Mouse (Mus musculus) midbrain, embryonic 16.5 days (tissue): ENCODE data around the gene Ttc29. TPM values are rescaled to one million over a fixed set of nuclear protein-coding genes. Genes with fewer than 3 reads are reported as not detected.

ENCODE experiments used
- ATAC-seq: fragments of 200-750 bp; cut with Nextera tagmentation; 2 replicates; pipeline ENCODE4 v1.8.0; 2017; ENCODE audit warnings: moderate TSS enrichment
- H3K27ac ChIP-seq: fragments of 300-500 bp; sonication (generic); 2 replicates; pipeline ENCODE4 v1.5.1; 2014; ENCODE audit warnings: mild to moderate bottlenecking, low read length, mixed read lengths
- H3K27me3 ChIP-seq: fragments of 300-500 bp; sonication (generic); 2 replicates; pipeline ENCODE4 v1.6.1; 2014; ENCODE audit warnings: low read depth, low read length, mixed read lengths; ENCODE audit not compliant: control insufficient read depth, insufficient read depth
- H3K36me3 ChIP-seq: fragments of 300-500 bp; sonication (generic); 2 replicates; pipeline ENCODE4 v1.6.1; 2014; ENCODE audit warnings: mild to moderate bottlenecking, low read length, moderate library complexity, mixed read lengths; ENCODE audit not compliant: control insufficient read depth, insufficient read depth
- H3K4me1 ChIP-seq: fragments of 300-500 bp; sonication (generic); 2 replicates; pipeline ENCODE4 v1.6.1; 2014; ENCODE audit warnings: mild to moderate bottlenecking, low read length, mixed read lengths; ENCODE audit not compliant: control insufficient read depth, insufficient read depth
- H3K4me2 ChIP-seq: fragments of 300-500 bp; sonication (generic); 2 replicates; pipeline ENCODE4 v1.6.1; 2014; ENCODE audit warnings: mild to moderate bottlenecking, low read length, mixed read lengths
- H3K4me3 ChIP-seq: fragments of 300-500 bp; sonication (generic); 2 replicates; pipeline ENCODE4 v1.5.1; 2014; ENCODE audit warnings: low read depth, mild to moderate bottlenecking, low read length, moderate library complexity, mixed read lengths
- H3K9ac ChIP-seq: fragments of 300-500 bp; sonication (generic); 2 replicates; pipeline ENCODE4 v1.6.1; 2014; ENCODE audit warnings: low read depth, low read length, mixed read lengths
- H3K9me3 ChIP-seq: fragments of 300-500 bp; sonication (generic); replicated peaks from 2 replicates; pipeline ENCODE4 v1.6.1; 2014; ENCODE audit warnings: mild to moderate bottlenecking, low read length, mixed read lengths; ENCODE audit not compliant: control insufficient read depth, poor library complexity, severe bottlenecking
- WGBS: fragments of 180-500 bp; shearing (Covaris S2); extraction: QIAGEN DNeasy Blood & Tissue Kit; methylation state at CpG from one replicate; pipeline ENCODE4 v1.1.7; 2014; 5-methylcytosine and 5-hydroxymethylcytosine counted together
- polyA plus RNA-seq: library from polyadenylated mRNA; unstranded; fragments of >200 nt; fragmentation: Nextera tagmentation; extraction: Ambion mirVana; gene quantifications from 2 replicates; pipeline ENCODE4 v1.2.1, GENCODE M21; 2015

Ttc29 gene
- polyA plus RNA-seq, 1 experiment from 2014 or later: 1.2 TPM

- H3K27ac ChIP-seq: no peak overlapping the region
- no peak overlapping the region for H3K4me3 ChIP-seq
- WGBS: 3% methylated on average over 7 of the region's 7 CpGs
- H3K36me3 ChIP-seq: no peaks in the 10 kb centered on the region
- H3K27me3 ChIP-seq: no peaks in the 10 kb centered on the region
- peaks cover 12% of the 10 kb centered on the region for H3K4me1 ChIP-seq
- peak; percentile 60 for ATAC-seq
- H3K9ac ChIP-seq: no peak overlapping the region
- no peaks in the 10 kb centered on the region for H3K9me3 ChIP-seq
- H3K4me2 ChIP-seq: no peak overlapping the region
Measured at GRCm38 (mm10) chr8:78267894-78268411, 54.9 kb downstream of the Ttc29 start.

- Histone ChIP-seq H3K4me3 (no peak overlapping the region), H3K9me3 (no peaks in the 10 kb centered on the region), H3K36me3 (no peaks in the 10 kb centered on the region), H3K9ac (no peak overlapping the region), H3K4me1 (peaks cover 12% of the 10 kb centered on the region), H3K27ac (no peak overlapping the region), H3K27me3 (no peaks in the 10 kb centered on the region), H3K4me2 (no peak overlapping the region)
- ATAC-seq: no peak
- 79% methylated on average over 10 of the region's 10 CpGs for WGBS
Measured at GRCm38 (mm10) chr8:78269281-78269680, 56.2 kb downstream of the Ttc29 start.

GRCm38 (mm10) chr8:78271391-78271790 is 58.3 kb downstream of the Ttc29 start:
- H3K4me2 ChIP-seq: 0 out of 2 replicates have a peak overlapping the region, but pooled peaks have one; percentile 5

GRCm38 (mm10) chr8:78276120-78276519 is 63.0 kb downstream of the Ttc29 start:
- no peak overlapping the region for H3K4me3 ChIP-seq
- no peak for ATAC-seq
- H3K9ac ChIP-seq: no peak overlapping the region
- no peak overlapping the region for H3K27ac ChIP-seq
- WGBS: 89% methylated on average over 8 of the region's 8 CpGs
- no peaks in the 10 kb centered on the region for H3K36me3 ChIP-seq
- peaks cover 5% of the 10 kb centered on the region for H3K4me1 ChIP-seq
- H3K9me3 ChIP-seq: no peaks in the 10 kb centered on the region
- no peaks in the 10 kb centered on the region for H3K27me3 ChIP-seq
- no peak overlapping the region for H3K4me2 ChIP-seq

More at GRCm38 (mm10) chr8:78271391-78271790, 58.3 kb downstream of the Ttc29 start:
- peaks cover 12% of the 10 kb centered on the region for H3K4me1 ChIP-seq
- no peak overlapping the region for H3K9ac ChIP-seq
- WGBS: 62% methylated on average over 5 of the region's 5 CpGs
- no peak for ATAC-seq
- H3K36me3 ChIP-seq: no peaks in the 10 kb centered on the region
- H3K4me3 ChIP-seq: no peak overlapping the region
- H3K9me3 ChIP-seq: no peaks in the 10 kb centered on the region
- no peak overlapping the region for H3K27ac ChIP-seq
- H3K27me3 ChIP-seq: no peaks in the 10 kb centered on the region

GRCm38 (mm10) chr8:78277411-78277810 is 64.3 kb downstream of the Ttc29 start:
- 67% methylated on average over 2 of the region's 2 CpGs for WGBS
- H3K9ac ChIP-seq: no peak overlapping the region
- no peak overlapping the region for H3K4me2 ChIP-seq
- H3K27me3 ChIP-seq: no peaks in the 10 kb centered on the region
- no peaks in the 10 kb centered on the region for H3K4me1 ChIP-seq
- H3K9me3 ChIP-seq: no peaks in the 10 kb centered on the region
- no peak overlapping the region for H3K27ac ChIP-seq
- ATAC-seq: no peak
- H3K36me3 ChIP-seq: no peaks in the 10 kb centered on the region
- no peak overlapping the region for H3K4me3 ChIP-seq

- Histone ChIP-seq H3K4me1 (no peaks in the 10 kb centered on the region), H3K9ac (no peak overlapping the region), H3K9me3 (no peaks in the 10 kb centered on the region), H3K27me3 (no peaks in the 10 kb centered on the region), H3K36me3 (no peaks in the 10 kb centered on the region), H3K27ac (no peak overlapping the region), H3K4me3 (no peak overlapping the region), H3K4me2 (no peak overlapping the region)
- ATAC-seq: no peak
- 90% methylated on average over 5 of the region's 5 CpGs for WGBS
Measured at GRCm38 (mm10) chr8:78278598-78278997, 65.5 kb downstream of the Ttc29 start.

- 63% methylated on average over 2 of the region's 2 CpGs for WGBS
- Histone ChIP-seq H3K9ac (no peak overlapping the region), H3K4me1 (no peaks in the 10 kb centered on the region), H3K9me3 (no peaks in the 10 kb centered on the region), H3K36me3 (no peaks in the 10 kb centered on the region), H3K27ac (no peak overlapping the region), H3K4me3 (no peak overlapping the region), H3K27me3 (no peaks in the 10 kb centered on the region), H3K4me2 (no peak overlapping the region)
- ATAC-seq: no peak
Measured at GRCm38 (mm10) chr8:78284805-78285204, 71.7 kb downstream of the Ttc29 start.

GRCm38 (mm10) chr8:78285366-78285765 is 72.3 kb downstream of the Ttc29 start:
- H3K9ac ChIP-seq: no peak overlapping the region
- no peaks in the 10 kb centered on the region for H3K4me1 ChIP-seq
- H3K9me3 ChIP-seq: no peaks in the 10 kb centered on the region
- H3K4me3 ChIP-seq: no peak overlapping the region
- no peak overlapping the region for H3K27ac ChIP-seq
- H3K27me3 ChIP-seq: no peaks in the 10 kb centered on the region
- H3K4me2 ChIP-seq: no peak overlapping the region
- no peaks in the 10 kb centered on the region for H3K36me3 ChIP-seq
- no peak for ATAC-seq
- 79% methylated on average over 4 of the region's 4 CpGs for WGBS

GRCm38 (mm10) chr8:78289374-78289971 is 76.4 kb downstream of the Ttc29 start:
- 80% methylated on average over 10 of the region's 10 CpGs for WGBS

More at GRCm38 (mm10) chr8:78289374-78289971, 76.4 kb downstream of the Ttc29 start:
- ATAC-seq: no peak
- Histone ChIP-seq H3K4me1 (no peaks in the 10 kb centered on the region), H3K4me3 (no peak overlapping the region), H3K9ac (no peak overlapping the region), H3K4me2 (no peak overlapping the region), H3K27me3 (no peaks in the 10 kb centered on the region), H3K9me3 (no peaks in the 10 kb centered on the region), H3K36me3 (no peaks in the 10 kb centered on the region), H3K27ac (no peak overlapping the region)
